Mouse (Mus musculus): ENCODE results near the gene Ak2. TPM values are rescaled to one million over a fixed set of nuclear protein-coding genes. Genes with fewer than 3 reads are reported as not detected.

The Ak2 gene
- polyA plus RNA-seq (2015; fragmentation: Nextera tagmentation; extraction: Ambion mirVana): 67.9 and 71.0 TPM in 2 replicates

GRCm38 (mm10) chr4:128991500-128992008 lies at the start of gene Ak2:
Gene Ak2, plus strand, starts transcription at chr4:128991958.

GRCm38 (mm10) chr4:128962029-128962925 lies 29.5 kb upstream of the Ak2 start, which contains the start of gene Azin2:
Gene Azin2, minus strand, starts transcription at chr4:128962442.

GRCm38 (mm10) chr4:129058207-129059092 lies 66.7 kb downstream of the Ak2 start, which contains the start of gene Rnf19b:
Gene Rnf19b, plus strand, starts transcription at chr4:129058271.

Other genes with a start within 250 kb of the Ak2 start
- gene A3galt2, start 236.6 kb upstream of the Ak2 start, polyA plus RNA-seq (2015; fragmentation: Nextera tagmentation; extraction: Ambion mirVana): 0.24 and 0.74 TPM in 2 replicates
- gene Zfp362, start 185.9 kb upstream of the Ak2 start, polyA plus RNA-seq (2015; fragmentation: Nextera tagmentation; extraction: Ambion mirVana): 27.2 and 29.2 TPM in 2 replicates
- 29.2 and 32.5 TPM in 2 replicates for gene Trim62, start 108.4 kb upstream of the Ak2 start, polyA plus RNA-seq (2015; fragmentation: Nextera tagmentation; extraction: Ambion mirVana)
- 28.9 and 29.5 TPM in 2 replicates for gene Azin2, start 29.5 kb upstream of the Ak2 start, polyA plus RNA-seq (2015; fragmentation: Nextera tagmentation; extraction: Ambion mirVana)
- 38.3 and 38.7 TPM in 2 replicates for gene Rnf19b, start 66.3 kb downstream of the Ak2 start, polyA plus RNA-seq (2015; fragmentation: Nextera tagmentation; extraction: Ambion mirVana)
- 0.28 and 0.37 TPM in 2 replicates for gene Tmem54, start 113.6 kb downstream of the Ak2 start, polyA plus RNA-seq (2015; fragmentation: Nextera tagmentation; extraction: Ambion mirVana)
- gene Hpca, start 130.1 kb downstream of the Ak2 start, polyA plus RNA-seq (2015; fragmentation: Nextera tagmentation; extraction: Ambion mirVana): 234 and 265 TPM in 2 replicates
- gene Fndc5, start 145.0 kb downstream of the Ak2 start, polyA plus RNA-seq (2015; fragmentation: Nextera tagmentation; extraction: Ambion mirVana): 45.9 and 59.1 TPM in 2 replicates
- gene S100pbp, start 197.8 kb downstream of the Ak2 start, polyA plus RNA-seq (2015; fragmentation: Nextera tagmentation; extraction: Ambion mirVana): 13.1 TPM in 2 replicates
- 83.2 and 104 TPM in 2 replicates for gene Yars, start 197.8 kb downstream of the Ak2 start, polyA plus RNA-seq (2015; fragmentation: Nextera tagmentation; extraction: Ambion mirVana)

Measured in neural tube, postnatal 0 days (tissue).